Mouse (Mus musculus) limb, embryonic 13.5 days (tissue): ENCODE data around the gene Sik3. TPM values are rescaled to one million over a fixed set of nuclear protein-coding genes. Genes with fewer than 3 reads are reported as not detected.

Experiments used
- ATAC-seq: fragments of 200-750 bp; cut with Nextera tagmentation; 2 replicates; pipeline ENCODE4 v1.8.0; 2017; ENCODE audit warnings: low read depth, moderate number of reproducible peaks, moderate TSS enrichment; ENCODE audit not compliant: low FRiP score
- H3K27ac ChIP-seq: fragments of 300-500 bp; sonication (generic); 2 replicates; pipeline ENCODE4 v1.5.1; 2015; ENCODE audit warnings: inconsistent platforms, mild to moderate bottlenecking, moderate library complexity
- H3K27me3 ChIP-seq: fragments of 300-500 bp; sonication (generic); 2 replicates; pipeline ENCODE4 v1.6.1; 2015; ENCODE audit warnings: mild to moderate bottlenecking, inconsistent platforms
- H3K36me3 ChIP-seq: fragments of 300-500 bp; sonication (generic); 2 replicates; pipeline ENCODE4 v1.6.1; 2015; ENCODE audit warnings: inconsistent platforms, mild to moderate bottlenecking, moderate library complexity
- H3K4me1 ChIP-seq: fragments of 300-500 bp; sonication (generic); 2 replicates; pipeline ENCODE4 v1.6.1; 2015; ENCODE audit warnings: inconsistent platforms
- H3K4me2 ChIP-seq: fragments of 300-500 bp; sonication (generic); replicated peaks from 2 replicates; pipeline ENCODE4 v1.6.1; 2015; ENCODE audit warnings: inconsistent platforms, mild to moderate bottlenecking, moderate library complexity
- H3K4me3 ChIP-seq: fragments of 300-500 bp; sonication (generic); 2 replicates; pipeline ENCODE4 v1.5.1; 2015; ENCODE audit warnings: moderate library complexity, mild to moderate bottlenecking, inconsistent platforms
- H3K9ac ChIP-seq: fragments of 300-500 bp; sonication (generic); 2 replicates; pipeline ENCODE4 v1.6.1; 2015; ENCODE audit warnings: mild to moderate bottlenecking, inconsistent platforms
- H3K9me3 ChIP-seq: fragments of 300-500 bp; sonication (generic); 2 replicates; pipeline ENCODE4 v1.6.1; 2016; ENCODE audit warnings: inconsistent platforms
- WGBS: fragments of 180-500 bp; shearing (Covaris S2); methylation state at CpG from one replicate; pipeline ENCODE4 v1.1.7; 2015; 5-methylcytosine and 5-hydroxymethylcytosine counted together
- polyA plus RNA-seq: library from polyadenylated mRNA; unstranded; fragments of >200 nt; fragmentation: Nextera tagmentation; extraction: Ambion mirVana; gene quantifications from 2 replicates; pipeline ENCODE4 v1.2.1, GENCODE M21; 2015

Sik3 gene
- polyA plus RNA-seq, 1 experiment from 2014 or later, result 8.2 TPM

- no peak for ATAC-seq
- Histone ChIP-seq H3K9ac (no peak overlapping the region), H3K4me1 (no peaks in the 10 kb centered on the region), H3K36me3 (no peaks in the 10 kb centered on the region), H3K27ac (no peak overlapping the region), H3K9me3 (no peaks in the 10 kb centered on the region), H3K4me3 (no peak overlapping the region), H3K4me2 (no peak overlapping the region), H3K27me3 (no peaks in the 10 kb centered on the region)
- 80% methylated on average over 7 of the region's 7 CpGs for WGBS
These were observed 243.6 kb downstream of the Sik3 start for GRCm38 (mm10) chr9:46256177-46256576.

DNA sequence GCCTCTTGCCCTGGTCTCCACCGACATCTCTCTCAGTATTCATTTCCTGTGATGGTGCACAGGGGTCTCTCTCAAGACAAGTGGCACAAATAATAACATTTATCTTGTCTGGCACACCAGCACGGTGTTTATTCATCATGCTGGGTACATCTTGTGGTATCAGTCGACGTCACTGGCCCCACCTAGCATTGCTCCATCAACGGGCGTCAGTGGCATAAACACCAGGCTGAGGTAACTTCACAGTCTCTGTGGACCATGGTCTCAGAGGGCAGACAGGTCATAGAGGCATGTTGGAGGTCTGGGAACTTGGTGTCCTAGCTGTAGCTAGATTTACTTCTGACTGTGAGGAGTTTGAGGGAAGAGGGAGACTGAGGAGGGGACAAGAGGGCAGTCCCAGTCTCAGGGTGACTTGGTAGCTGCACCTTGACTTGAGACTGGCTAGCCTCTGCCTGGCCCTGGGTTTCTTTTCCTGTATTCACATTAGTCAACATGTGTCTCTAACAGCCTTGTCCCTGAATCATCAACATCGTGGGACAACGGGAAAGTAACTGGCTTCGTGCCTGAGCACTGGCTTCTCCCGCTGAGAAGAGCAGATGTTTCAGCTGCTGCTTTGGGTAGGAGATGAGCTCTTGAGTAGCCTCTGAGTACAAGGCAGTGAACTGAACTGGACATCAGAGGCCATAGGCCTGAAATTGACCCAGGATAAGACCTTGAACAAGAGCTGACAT, 244.2 kb downstream of the Sik3 start:
- no peak for ATAC-seq
- no peak overlapping the region for H3K27ac ChIP-seq
- H3K4me1 ChIP-seq, result no peaks in the 10 kb centered on the region
- H3K9me3 ChIP-seq, result no peaks in the 10 kb centered on the region
- no peak overlapping the region for H3K4me3 ChIP-seq
- H3K27me3 ChIP-seq, result no peaks in the 10 kb centered on the region
- no peak overlapping the region for H3K9ac ChIP-seq
- whole genome bisulfite sequencing, result 86% methylated on average over 10 of the region's 10 CpGs
- no peaks in the 10 kb centered on the region for H3K36me3 ChIP-seq
- H3K4me2 ChIP-seq, result no peak overlapping the region

GRCm38 (mm10) chr9:46257546-46257945, 244.9 kb downstream of the Sik3 start:
- Histone ChIP-seq H3K27ac (no peak overlapping the region), H3K36me3 (no peaks in the 10 kb centered on the region), H3K27me3 (no peaks in the 10 kb centered on the region), H3K4me3 (no peak overlapping the region), H3K9me3 (no peaks in the 10 kb centered on the region), H3K4me1 (no peaks in the 10 kb centered on the region), H3K4me2 (no peak overlapping the region), H3K9ac (no peak overlapping the region)
- no peak for ATAC-seq
- WGBS, result 87% methylated on average over 3 of the region's 3 CpGs

DNA sequence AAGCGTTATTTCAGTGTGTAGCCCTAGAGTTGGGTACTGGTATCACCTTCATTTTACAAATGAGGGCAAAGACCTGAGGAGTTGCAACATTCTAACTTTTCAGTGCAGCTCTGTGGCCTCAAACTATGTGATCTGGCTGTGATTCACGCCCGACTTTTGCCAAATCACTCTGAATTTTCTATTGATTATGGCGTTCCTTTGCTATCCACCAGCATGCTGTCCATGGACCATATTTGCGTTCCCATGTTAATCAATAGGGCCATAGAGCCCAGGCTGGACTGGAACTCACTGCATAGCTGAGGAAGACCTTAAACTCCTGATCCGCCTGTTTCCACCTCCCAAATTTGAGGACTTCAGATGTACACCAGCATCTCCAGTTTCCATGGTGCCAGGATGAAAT, 246.5 kb downstream of the Sik3 start:
- Histone ChIP-seq H3K27me3 (no peaks in the 10 kb centered on the region), H3K36me3 (no peaks in the 10 kb centered on the region), H3K4me2 (no peak overlapping the region), H3K9me3 (no peaks in the 10 kb centered on the region), H3K4me3 (no peak overlapping the region), H3K4me1 (no peaks in the 10 kb centered on the region), H3K9ac (no peak overlapping the region), H3K27ac (no peak overlapping the region)
- no peak for ATAC-seq
- WGBS, result 85% methylated on average over 6 of the region's 6 CpGs

- no peak for ATAC-seq
- H3K4me3 ChIP-seq, result no peak overlapping the region
- H3K27me3 ChIP-seq, result no peaks in the 10 kb centered on the region
- WGBS, result 88% methylated on average over 7 of the region's 7 CpGs
- H3K27ac ChIP-seq, result no peak overlapping the region
- H3K36me3 ChIP-seq, result no peaks in the 10 kb centered on the region
- H3K9ac ChIP-seq, result no peak overlapping the region
- no peak overlapping the region for H3K4me2 ChIP-seq
- H3K4me1 ChIP-seq, result no peaks in the 10 kb centered on the region
- H3K9me3 ChIP-seq, result no peaks in the 10 kb centered on the region
These were observed 248.5 kb downstream of the Sik3 start for GRCm38 (mm10) chr9:46261131-46261530.

- no peak within 1 kb of the TSS for H3K9ac ChIP-seq
- ATAC-seq, result no peak
- H3K4me2 ChIP-seq, result no peak within 1 kb of the TSS
- H3K4me1 ChIP-seq, result peaks cover 8% of the 10 kb centered on the region; the same call in 1 of the 2 replicates
- no peaks in the 10 kb centered on the region for H3K36me3 ChIP-seq
- WGBS, result 48% methylated on average over 7 of the region's 7 CpGs
- no peaks in the 10 kb centered on the region for H3K9me3 ChIP-seq
- H3K27ac ChIP-seq, result no peak within 1 kb of the TSS
- H3K4me3 ChIP-seq, result no peak within 1 kb of the TSS
- H3K27me3 ChIP-seq, result peaks cover 35% of the 10 kb centered on the region
These were observed 255.8 kb downstream of the Sik3 start, which contains the start of gene Apoa5 for GRCm38 (mm10) chr9:46268343-46268873. Apoa5 (plus strand) TSS chr9:46268633.

- H3K4me1 ChIP-seq, result peaks cover 14% of the 10 kb centered on the region
- no peak overlapping the region for H3K9ac ChIP-seq
- H3K36me3 ChIP-seq, result no peaks in the 10 kb centered on the region
- peaks cover 35% of the 10 kb centered on the region for H3K27me3 ChIP-seq
- 90% methylated on average over 5 of the region's 5 CpGs for WGBS
- H3K9me3 ChIP-seq, result no peaks in the 10 kb centered on the region
- no peak overlapping the region for H3K4me3 ChIP-seq
- no peak overlapping the region for H3K4me2 ChIP-seq
- no peak for ATAC-seq
- no peak overlapping the region for H3K27ac ChIP-seq
These were observed 256.5 kb downstream of the Sik3 start for GRCm38 (mm10) chr9:46269125-46269524.

GRCm38 (mm10) chr9:46270782-46271181, 258.2 kb downstream of the Sik3 start:
- peaks cover 20% of the 10 kb centered on the region for H3K4me1 ChIP-seq
- H3K27me3 ChIP-seq, result peaks cover 35% of the 10 kb centered on the region
- 92% methylated on average over 4 of the region's 4 CpGs for WGBS
- no peak overlapping the region for H3K9ac ChIP-seq
- H3K36me3 ChIP-seq, result peaks cover 15% of the 10 kb centered on the region
- H3K27ac ChIP-seq, result no peak overlapping the region
- H3K4me3 ChIP-seq, result no peak overlapping the region
- H3K4me2 ChIP-seq, result no peak overlapping the region
- no peak for ATAC-seq
- no peaks in the 10 kb centered on the region for H3K9me3 ChIP-seq

DNA sequence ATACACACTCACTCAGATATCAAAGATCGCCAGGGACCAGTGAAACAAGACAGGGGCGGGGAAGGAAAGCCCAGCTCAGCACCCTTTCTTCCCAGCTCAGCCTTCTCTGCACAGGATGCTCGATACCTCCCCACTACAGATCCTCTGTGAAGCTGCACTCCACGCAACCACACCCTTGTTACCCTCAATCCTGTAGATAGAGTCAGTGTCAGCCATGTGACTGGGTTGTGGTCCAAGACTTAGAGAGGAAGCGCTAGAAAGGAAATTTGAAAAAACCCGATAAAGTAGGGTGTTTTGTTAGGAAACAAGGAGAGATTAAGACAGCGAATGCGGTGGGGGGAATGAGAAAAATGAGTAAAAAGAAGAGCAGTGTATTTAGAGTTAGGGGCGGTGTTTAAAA, 259.4 kb downstream of the Sik3 start:
- H3K4me3 ChIP-seq, result peak overlapping the region; percentile 87
- no peak for ATAC-seq
- H3K9me3 ChIP-seq, result no peaks in the 10 kb centered on the region
- H3K27me3 ChIP-seq, result peaks cover 35% of the 10 kb centered on the region
- H3K27ac ChIP-seq, result no peak overlapping the region
- H3K4me2 ChIP-seq, result peak overlapping the region; percentile 90
- 84% methylated on average over 9 of the region's 9 CpGs for WGBS
- peaks cover 28% of the 10 kb centered on the region for H3K36me3 ChIP-seq
- peaks cover 20% of the 10 kb centered on the region for H3K4me1 ChIP-seq
- no peak overlapping the region for H3K9ac ChIP-seq

GRCm38 (mm10) chr9:46272677-46273454, 260.2 kb downstream of the Sik3 start, which contains the start of gene Zpr1:
Zpr1 (plus strand) TSS chr9:46273064.
- peak; percentile 92 for ATAC-seq

More at GRCm38 (mm10) chr9:46272677-46273454, 260.2 kb downstream of the Sik3 start, which contains the start of gene Zpr1:
- peak within 1 kb of the TSS; percentile 87 for H3K4me3 ChIP-seq
- peak within 1 kb of the TSS; percentile 78 for H3K9ac ChIP-seq
- H3K4me2 ChIP-seq, result peak within 1 kb of the TSS; percentile 90
- 4% methylated on average over 45 of the region's 45 CpGs for WGBS
- H3K36me3 ChIP-seq, result peaks cover 36% of the 10 kb centered on the region
- H3K27ac ChIP-seq, result peak within 1 kb of the TSS; percentile 52; the same call in 1 of the 2 replicates
- H3K4me1 ChIP-seq, result peaks cover 20% of the 10 kb centered on the region
- no peaks in the 10 kb centered on the region for H3K9me3 ChIP-seq
- H3K27me3 ChIP-seq, result peaks cover 35% of the 10 kb centered on the region
